Mouse (Mus musculus) CD4-positive naive resting alpha-beta T cell, adult 57 days (primary cell): ENCODE data around the gene B3gat3. TPM values are rescaled to one million over a fixed set of nuclear protein-coding genes. Genes with fewer than 3 reads are reported as not detected.

Source experiments
- total RNA-seq: library from RNA; stranded (reverse); gene quantifications from one replicate; pipeline ENCODE4 v1.2.4, GENCODE M21; 2023

B3gat3 gene
- total RNA-seq, 1 experiment from 2014 or later = 47.9 TPM

Other genes with a start within 250 kb of the B3gat3 start
- 174 TPM for gene Slc3a2, start 197.0 kb upstream of the B3gat3 start, total RNA-seq
- gene Wdr74, start 184.5 kb upstream of the B3gat3 start, total RNA-seq = 92.0 TPM
- gene 1700092M07Rik, start 179.7 kb upstream of the B3gat3 start, total RNA-seq = 7.7 TPM
- 251 TPM for gene Stx5a, start 179.0 kb upstream of the B3gat3 start, total RNA-seq
- 533 TPM for gene Nxf1, start 163.3 kb upstream of the B3gat3 start, total RNA-seq
- gene Tmem223, start 149.4 kb upstream of the B3gat3 start, total RNA-seq = 39.0 TPM
- gene Tmem179b, start 145.9 kb upstream of the B3gat3 start, total RNA-seq = 68.8 TPM
- gene Taf6l, start 134.0 kb upstream of the B3gat3 start, total RNA-seq = 10.7 TPM
- gene Polr2g, start 121.8 kb upstream of the B3gat3 start, total RNA-seq = 62.8 TPM
- 0.77 TPM for gene Zbtb3, start 117.8 kb upstream of the B3gat3 start, total RNA-seq
- 25.7 TPM for gene Ttc9c, start 101.0 kb upstream of the B3gat3 start, total RNA-seq
- 104 TPM for gene Hnrnpul2, start 100.4 kb upstream of the B3gat3 start, total RNA-seq
- 8.5 TPM for gene AC129217.1, start 90.6 kb upstream of the B3gat3 start, total RNA-seq
- gene Bscl2, start 82.9 kb upstream of the B3gat3 start, total RNA-seq = 39.8 TPM
- gene Gng3, start 81.2 kb upstream of the B3gat3 start, total RNA-seq = not detected
- 1.0 TPM for gene Lrrn4cl, start 69.6 kb upstream of the B3gat3 start, total RNA-seq
- 118 TPM for gene Ubxn1, start 48.9 kb upstream of the B3gat3 start, total RNA-seq
- 36.8 TPM for gene Uqcc3, start 39.5 kb upstream of the B3gat3 start, total RNA-seq
- gene Lbhd1, start 36.6 kb upstream of the B3gat3 start, total RNA-seq = 15.5 TPM
- not detected for gene Gm49403, start 36.4 kb upstream of the B3gat3 start, total RNA-seq
- 28.3 TPM for gene 1810009A15Rik, start 31.5 kb upstream of the B3gat3 start, total RNA-seq
- gene Gm49416, start 31.4 kb upstream of the B3gat3 start, total RNA-seq = not detected
- 21.0 TPM for gene Ints5, start 27.4 kb upstream of the B3gat3 start, total RNA-seq
- 133 TPM for gene Ganab, start 22.3 kb upstream of the B3gat3 start, total RNA-seq
- 4.2 TPM for gene Rom1, start 9.0 kb downstream of the B3gat3 start, total RNA-seq
- gene Eml3, start 9.2 kb downstream of the B3gat3 start, total RNA-seq = 81.1 TPM
- gene Mta2, start 21.5 kb downstream of the B3gat3 start, total RNA-seq = 190 TPM
- gene Tut1, start 33.5 kb downstream of the B3gat3 start, total RNA-seq = 37.9 TPM
- gene Eef1g, start 46.7 kb downstream of the B3gat3 start, total RNA-seq = 593 TPM
- gene Ahnak, start 68.9 kb downstream of the B3gat3 start, total RNA-seq = 73.0 TPM
- not detected for gene Scgb1a1, start 167.6 kb downstream of the B3gat3 start, total RNA-seq
- 10.7 TPM for gene Asrgl1, start 215.3 kb downstream of the B3gat3 start, total RNA-seq